Mouse (Mus musculus) midbrain, embryonic 14.5 days (tissue): ENCODE data around the gene Tgfbr1. TPM values are rescaled to one million over a fixed set of nuclear protein-coding genes. Genes with fewer than 3 reads are reported as not detected.

Experiments
- ATAC-seq: fragments of 200-750 bp; cut with Nextera tagmentation; 2 replicates; pipeline ENCODE4 v1.8.0; 2017; ENCODE audit warnings: moderate number of reproducible peaks, moderate library complexity; ENCODE audit not compliant: low FRiP score, low TSS enrichment
- DNase-seq: peaks from one replicate; pipeline ENCODE4 v3.0.0-alpha.2; 2015
- H3K27ac ChIP-seq: fragments of 300-500 bp; sonication (generic); replicated peaks from 2 replicates; pipeline ENCODE4 v1.5.1; 2014; ENCODE audit warnings: mild to moderate bottlenecking, low read depth, low read length, moderate library complexity
- H3K27me3 ChIP-seq: fragments of 300-500 bp; sonication (generic); 2 replicates; pipeline ENCODE4 v1.6.1; 2014; ENCODE audit warnings: low read length, control low read depth, mixed read lengths; ENCODE audit not compliant: control insufficient read depth, insufficient read depth
- H3K36me3 ChIP-seq: fragments of 300-500 bp; sonication (generic); 2 replicates; pipeline ENCODE4 v1.6.1; 2014; ENCODE audit warnings: low read length, control low read depth; ENCODE audit not compliant: control insufficient read depth, insufficient read depth
- H3K4me1 ChIP-seq: fragments of 300-500 bp; sonication (generic); 2 replicates; pipeline ENCODE4 v1.6.1; 2014; ENCODE audit warnings: mild to moderate bottlenecking, antibody characterized with exemption, low read length, control low read depth; ENCODE audit not compliant: control insufficient read depth, insufficient read depth
- H3K4me2 ChIP-seq: fragments of 300-500 bp; sonication (generic); 2 replicates; pipeline ENCODE4 v1.6.1; 2014; ENCODE audit warnings: mild to moderate bottlenecking, low read length, moderate library complexity
- H3K4me3 ChIP-seq: fragments of 300-500 bp; sonication (generic); replicated peaks from 2 replicates; pipeline ENCODE4 v1.5.1; 2014; ENCODE audit warnings: low read depth, low read length
- H3K9ac ChIP-seq: fragments of 300-500 bp; sonication (generic); replicated peaks from 2 replicates; pipeline ENCODE4 v1.6.1; 2014; ENCODE audit warnings: mild to moderate bottlenecking, low read length, moderate library complexity
- H3K9me3 ChIP-seq: fragments of 300-500 bp; sonication (generic); 2 replicates; pipeline ENCODE4 v1.6.1; 2016; ENCODE audit warnings: low read length, control low read depth, mixed read lengths; ENCODE audit not compliant: control insufficient read depth
- WGBS: fragments of 180-500 bp; shearing (Covaris S2); extraction: QIAGEN DNeasy Blood & Tissue Kit; methylation state at CpG from one replicate; pipeline ENCODE4 v1.1.7; 2014; 5-methylcytosine and 5-hydroxymethylcytosine counted together
- polyA plus RNA-seq: library from polyadenylated mRNA; unstranded; fragments of >200 nt; fragmentation: Nextera tagmentation; extraction: Ambion mirVana; gene quantifications from 2 replicates; pipeline ENCODE4 v1.2.1, GENCODE M21; 2014

The Tgfbr1 gene
- polyA plus RNA-seq, 1 experiment from 2014 or later = 57.4 TPM

GRCm38 (mm10) chr4:47422946-47423345 is 69.9 kb downstream of the Tgfbr1 start:
- no peak overlapping the region for H3K4me2 ChIP-seq

GRCm38 (mm10) chr4:47424376-47424775 is 71.4 kb downstream of the Tgfbr1 start:
- DNase-seq = no peak
- Histone ChIP-seq H3K27me3 (no peaks in the 10 kb centered on the region), H3K27ac (no peak overlapping the region), H3K9me3 (no peaks in the 10 kb centered on the region), H3K4me1 (peaks cover 3% of the 10 kb centered on the region; the same call in 1 of the 2 replicates), H3K9ac (no peak overlapping the region), H3K36me3 (no peaks in the 10 kb centered on the region), H3K4me2 (no peak overlapping the region), H3K4me3 (no peak overlapping the region)
- 17% methylated on average over 2 of the region's 2 CpGs for WGBS
- no peak for ATAC-seq

More at GRCm38 (mm10) chr4:47422946-47423345, 69.9 kb downstream of the Tgfbr1 start:
- Histone ChIP-seq H3K36me3 (no peaks in the 10 kb centered on the region), H3K27ac (no peak overlapping the region), H3K9me3 (no peaks in the 10 kb centered on the region), H3K4me1 (peaks cover 3% of the 10 kb centered on the region; the same call in 1 of the 2 replicates), H3K4me3 (no peak overlapping the region), H3K27me3 (no peaks in the 10 kb centered on the region), H3K9ac (no peak overlapping the region)
- no peak for DNase-seq
- WGBS = 96% methylated on average over 3 of the region's 3 CpGs
- ATAC-seq = no peak

- WGBS = 88% methylated on average over 16 of the region's 16 CpGs
- H3K9ac ChIP-seq = no peak overlapping the region
- H3K36me3 ChIP-seq = no peaks in the 10 kb centered on the region
- no peak overlapping the region for H3K4me2 ChIP-seq
- no peak overlapping the region for H3K4me3 ChIP-seq
- peaks cover 3% of the 10 kb centered on the region; the same call in 1 of the 2 replicates for H3K4me1 ChIP-seq
- no peak overlapping the region for H3K27ac ChIP-seq
- no peaks in the 10 kb centered on the region for H3K9me3 ChIP-seq
- ATAC-seq (no peak), DNase-seq (no peak)
- H3K27me3 ChIP-seq = no peaks in the 10 kb centered on the region
Measured at GRCm38 (mm10) chr4:47425247-47425830, 72.3 kb downstream of the Tgfbr1 start.

GRCm38 (mm10) chr4:47427606-47428005 is 74.6 kb downstream of the Tgfbr1 start:
- DNase-seq (no peak), ATAC-seq (no peak)
- 78% methylated on average over 3 of the region's 3 CpGs for WGBS
- H3K4me3 ChIP-seq = no peak overlapping the region
- no peaks in the 10 kb centered on the region for H3K36me3 ChIP-seq
- H3K9me3 ChIP-seq = no peaks in the 10 kb centered on the region
- no peak overlapping the region for H3K27ac ChIP-seq
- peaks cover 3% of the 10 kb centered on the region; the same call in 1 of the 2 replicates for H3K4me1 ChIP-seq
- H3K9ac ChIP-seq = no peak overlapping the region
- H3K4me2 ChIP-seq = no peak overlapping the region
- H3K27me3 ChIP-seq = no peaks in the 10 kb centered on the region

- Histone ChIP-seq H3K9ac (no peak overlapping the region), H3K36me3 (no peaks in the 10 kb centered on the region), H3K9me3 (no peaks in the 10 kb centered on the region), H3K27ac (no peak overlapping the region), H3K4me2 (no peak overlapping the region), H3K4me1 (no peaks in the 10 kb centered on the region), H3K27me3 (no peaks in the 10 kb centered on the region), H3K4me3 (no peak overlapping the region)
- no peak for ATAC-seq
- 87% methylated on average over 6 of the region's 6 CpGs for WGBS
- DNase-seq = no peak
Measured at GRCm38 (mm10) chr4:47430557-47430956, 77.5 kb downstream of the Tgfbr1 start.

- ATAC-seq (no peak), DNase-seq (no peak)
- Histone ChIP-seq H3K4me3 (no peak overlapping the region), H3K27me3 (no peaks in the 10 kb centered on the region), H3K27ac (no peak overlapping the region), H3K36me3 (no peaks in the 10 kb centered on the region), H3K9ac (no peak overlapping the region), H3K9me3 (no peaks in the 10 kb centered on the region), H3K4me2 (no peak overlapping the region), H3K4me1 (no peaks in the 10 kb centered on the region)
- 93% methylated on average over 5 of the region's 5 CpGs for WGBS
Measured at GRCm38 (mm10) chr4:47431081-47431480, 78.1 kb downstream of the Tgfbr1 start.

GRCm38 (mm10) chr4:47432766-47433165 is 79.7 kb downstream of the Tgfbr1 start:
- Histone ChIP-seq H3K4me2 (no peak overlapping the region), H3K27me3 (no peaks in the 10 kb centered on the region), H3K36me3 (no peaks in the 10 kb centered on the region), H3K27ac (no peak overlapping the region), H3K9me3 (no peaks in the 10 kb centered on the region), H3K4me3 (no peak overlapping the region), H3K4me1 (peaks cover 8% of the 10 kb centered on the region), H3K9ac (no peak overlapping the region)
- WGBS = 74% methylated on average over 6 of the region's 7 CpGs
- no peak for DNase-seq
- no peak for ATAC-seq

GRCm38 (mm10) chr4:47435131-47435530 is 82.1 kb downstream of the Tgfbr1 start:
- ATAC-seq (no peak), DNase-seq (no peak)
- Histone ChIP-seq H3K27ac (no peak overlapping the region), H3K4me2 (no peak overlapping the region), H3K9ac (no peak overlapping the region), H3K4me3 (no peak overlapping the region), H3K36me3 (no peaks in the 10 kb centered on the region), H3K4me1 (peaks cover 11% of the 10 kb centered on the region), H3K27me3 (no peaks in the 10 kb centered on the region), H3K9me3 (no peaks in the 10 kb centered on the region)
- WGBS = 55% methylated on average over 12 of the region's 12 CpGs

- H3K4me2 ChIP-seq = no peak overlapping the region
Measured at GRCm38 (mm10) chr4:47435566-47436360, 82.7 kb downstream of the Tgfbr1 start.

More at GRCm38 (mm10) chr4:47435566-47436360, 82.7 kb downstream of the Tgfbr1 start:
- H3K27me3 ChIP-seq = no peaks in the 10 kb centered on the region
- no peaks in the 10 kb centered on the region for H3K9me3 ChIP-seq
- no peaks in the 10 kb centered on the region for H3K36me3 ChIP-seq
- H3K4me3 ChIP-seq = no peak overlapping the region
- 67% methylated on average over 28 of the region's 28 CpGs for WGBS
- ATAC-seq = no peak
- no peak overlapping the region for H3K9ac ChIP-seq
- peaks cover 11% of the 10 kb centered on the region for H3K4me1 ChIP-seq
- H3K27ac ChIP-seq = no peak overlapping the region
- no peak for DNase-seq
